Mouse (Mus musculus) forebrain, embryonic 14.5 days (tissue): ENCODE measurements around the gene Cdc42se2. TPM values are rescaled to one million over a fixed set of nuclear protein-coding genes. Genes with fewer than 3 reads are reported as not detected.

Experiments used
- ATAC-seq: fragments of 200-750 bp; cut with Nextera tagmentation; 2 replicates; pipeline ENCODE4 v1.8.0; 2017; ENCODE audit warnings: mild to moderate bottlenecking, moderate library complexity
- DNase-seq: peaks from one replicate; pipeline ENCODE4 v3.0.0-alpha.2; 2015; ENCODE audit warnings: low spot score
- H3K27ac ChIP-seq: fragments of 300-500 bp; sonication (generic); 2 replicates; pipeline ENCODE4 v1.5.1; 2014; ENCODE audit warnings: low read depth, mild to moderate bottlenecking, control low read depth, low read length, moderate library complexity
- H3K27me3 ChIP-seq: fragments of 300-500 bp; sonication (generic); replicated peaks from 2 replicates; pipeline ENCODE4 v1.6.1; 2014; ENCODE audit warnings: low read length, control low read depth, mixed read lengths; ENCODE audit not compliant: control insufficient read depth, insufficient read depth
- H3K36me3 ChIP-seq: fragments of 300-500 bp; sonication (generic); 2 replicates; pipeline ENCODE4 v1.6.1; 2014; ENCODE audit warnings: low read length, control low read depth; ENCODE audit not compliant: control insufficient read depth, insufficient read depth
- H3K4me1 ChIP-seq: fragments of 300-500 bp; sonication (generic); 2 replicates; pipeline ENCODE4 v1.6.1; 2014; ENCODE audit warnings: antibody characterized with exemption, low read length, control low read depth; ENCODE audit not compliant: control insufficient read depth, insufficient read depth
- H3K4me2 ChIP-seq: fragments of 300-500 bp; sonication (generic); 2 replicates; pipeline ENCODE4 v1.6.1; 2014; ENCODE audit warnings: mild to moderate bottlenecking, control low read depth, low read length
- H3K4me3 ChIP-seq: fragments of 300-500 bp; sonication (generic); 2 replicates; pipeline ENCODE4 v1.5.1; 2014; ENCODE audit warnings: low read depth, low read length, control low read depth
- H3K9ac ChIP-seq: fragments of 300-500 bp; sonication (generic); 2 replicates; pipeline ENCODE4 v1.6.1; 2014; ENCODE audit warnings: mild to moderate bottlenecking, low read length, control low read depth, moderate library complexity
- H3K9me3 ChIP-seq: fragments of 300-500 bp; sonication (generic); replicated peaks from 2 replicates; pipeline ENCODE4 v1.6.1; 2016; ENCODE audit warnings: low read length, control low read depth, mixed read lengths; ENCODE audit not compliant: control insufficient read depth
- WGBS: fragments of 180-500 bp; shearing (Covaris S2); extraction: QIAGEN DNeasy Blood & Tissue Kit; methylation state at CpG from one replicate; pipeline ENCODE4 v1.1.7; 2014; 5-methylcytosine and 5-hydroxymethylcytosine counted together
- polyA plus RNA-seq: library from polyadenylated mRNA; unstranded; fragments of >200 nt; fragmentation: Nextera tagmentation; extraction: Ambion mirVana; gene quantifications from 2 replicates; pipeline ENCODE4 v1.2.1, GENCODE M21; 2014

The Cdc42se2 gene
- polyA plus RNA-seq, 1 experiment from 2014 or later, result 226 TPM

DNA sequence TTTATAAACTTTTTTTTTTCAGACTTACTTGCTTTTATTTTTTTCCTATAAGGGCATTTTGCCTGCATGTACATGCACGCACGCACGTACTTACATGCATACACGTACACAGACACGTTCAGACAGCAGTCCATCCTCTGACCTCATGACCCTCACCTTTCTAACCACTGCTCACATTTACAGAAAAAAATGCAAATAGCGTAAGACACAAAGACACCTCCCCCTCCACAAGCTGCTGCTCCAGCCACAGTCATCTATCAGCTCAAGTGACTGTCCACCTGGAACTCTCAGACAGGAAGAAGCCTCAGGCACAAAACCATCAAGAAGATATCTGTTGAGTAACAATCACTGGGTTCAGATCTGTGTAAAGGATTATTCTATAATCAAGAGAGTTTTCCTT is 5.2 kb downstream of the Cdc42se2 start:
- no peak overlapping the region for H3K27ac ChIP-seq
- H3K4me3 ChIP-seq, result no peak overlapping the region
- H3K36me3 ChIP-seq, result no peaks in the 10 kb centered on the region
- no peaks in the 10 kb centered on the region for H3K9me3 ChIP-seq
- H3K4me1 ChIP-seq, result peaks cover 9% of the 10 kb centered on the region; the same call in 1 of the 2 replicates
- ATAC-seq, result no peak
- H3K4me2 ChIP-seq, result no peak overlapping the region
- H3K27me3 ChIP-seq, result no peaks in the 10 kb centered on the region
- no peak for DNase-seq
- H3K9ac ChIP-seq, result no peak overlapping the region
- WGBS, result 94% methylated on average over 6 of the region's 6 CpGs

DNA sequence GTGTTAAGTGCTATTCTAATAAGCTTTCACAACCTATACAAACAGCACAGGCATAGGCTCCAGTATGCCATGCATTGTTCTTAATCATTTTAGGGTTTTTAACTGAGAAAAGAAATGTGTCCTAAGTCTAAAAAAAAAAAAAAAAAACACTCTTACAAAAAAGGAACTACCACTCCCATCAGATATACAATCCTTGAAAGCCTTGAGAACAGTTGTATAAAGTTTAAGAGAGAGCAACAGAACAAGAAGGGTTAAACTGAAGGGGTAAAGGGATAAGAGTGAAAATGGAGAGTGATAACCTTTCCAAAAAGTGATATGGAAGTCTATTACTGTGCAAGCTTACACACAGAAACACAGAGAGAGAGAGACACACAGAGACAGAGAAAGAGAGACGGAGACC is 7.5 kb downstream of the Cdc42se2 start:
- peaks cover 3% of the 10 kb centered on the region; the same call in 1 of the 2 replicates for H3K4me1 ChIP-seq
- ATAC-seq (no peak), DNase-seq (no peak)
- H3K27me3 ChIP-seq, result no peaks in the 10 kb centered on the region
- WGBS, result 83% methylated on average over 1 of the region's 1 CpGs
- H3K4me2 ChIP-seq, result no peak overlapping the region
- H3K36me3 ChIP-seq, result no peaks in the 10 kb centered on the region
- H3K27ac ChIP-seq, result no peak overlapping the region
- H3K9ac ChIP-seq, result no peak overlapping the region
- no peak overlapping the region for H3K4me3 ChIP-seq
- no peaks in the 10 kb centered on the region for H3K9me3 ChIP-seq

DNA sequence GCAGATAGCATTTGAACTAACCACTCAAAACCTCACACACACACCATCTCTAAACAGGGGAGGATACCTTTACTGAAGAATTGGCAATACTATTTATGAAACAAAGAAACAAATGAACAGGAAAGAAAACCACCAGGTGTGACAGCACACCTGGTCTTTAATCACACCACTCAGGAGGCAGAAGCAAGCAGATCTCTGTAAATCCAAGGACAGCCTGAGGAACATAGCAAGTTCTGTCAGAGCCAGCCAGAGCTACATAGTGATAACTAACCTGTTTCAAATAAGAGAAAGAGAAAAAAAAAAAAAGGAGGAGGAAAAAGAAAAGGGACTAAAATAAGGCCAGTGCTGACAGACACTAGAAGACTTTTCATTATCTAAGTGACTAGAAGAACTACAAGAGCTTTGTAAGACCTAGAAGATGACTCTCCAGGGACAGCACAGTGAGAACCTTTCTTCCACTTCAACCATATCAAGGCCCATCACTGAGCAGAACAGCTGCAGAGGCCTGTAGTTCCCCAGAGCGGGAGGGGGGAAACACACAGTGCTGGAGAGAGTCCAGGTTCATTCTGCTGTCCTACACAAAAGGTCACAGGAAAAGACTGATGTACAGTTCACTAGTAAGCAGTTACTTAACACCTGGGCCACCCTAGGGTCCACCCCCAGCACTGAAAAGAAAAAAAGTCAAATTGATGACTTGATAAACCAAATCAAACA is 9.2 kb downstream of the Cdc42se2 start:
- no peak overlapping the region for H3K9ac ChIP-seq
- no peaks in the 10 kb centered on the region for H3K9me3 ChIP-seq
- no peak overlapping the region for H3K4me3 ChIP-seq
- H3K36me3 ChIP-seq, result no peaks in the 10 kb centered on the region
- WGBS, result 59% methylated on average over 1 of the region's 1 CpGs
- no peak for ATAC-seq
- DNase-seq, result no peak
- H3K27me3 ChIP-seq, result no peaks in the 10 kb centered on the region
- no peak overlapping the region for H3K27ac ChIP-seq
- H3K4me1 ChIP-seq, result no peaks in the 10 kb centered on the region
- no peak overlapping the region for H3K4me2 ChIP-seq

DNA sequence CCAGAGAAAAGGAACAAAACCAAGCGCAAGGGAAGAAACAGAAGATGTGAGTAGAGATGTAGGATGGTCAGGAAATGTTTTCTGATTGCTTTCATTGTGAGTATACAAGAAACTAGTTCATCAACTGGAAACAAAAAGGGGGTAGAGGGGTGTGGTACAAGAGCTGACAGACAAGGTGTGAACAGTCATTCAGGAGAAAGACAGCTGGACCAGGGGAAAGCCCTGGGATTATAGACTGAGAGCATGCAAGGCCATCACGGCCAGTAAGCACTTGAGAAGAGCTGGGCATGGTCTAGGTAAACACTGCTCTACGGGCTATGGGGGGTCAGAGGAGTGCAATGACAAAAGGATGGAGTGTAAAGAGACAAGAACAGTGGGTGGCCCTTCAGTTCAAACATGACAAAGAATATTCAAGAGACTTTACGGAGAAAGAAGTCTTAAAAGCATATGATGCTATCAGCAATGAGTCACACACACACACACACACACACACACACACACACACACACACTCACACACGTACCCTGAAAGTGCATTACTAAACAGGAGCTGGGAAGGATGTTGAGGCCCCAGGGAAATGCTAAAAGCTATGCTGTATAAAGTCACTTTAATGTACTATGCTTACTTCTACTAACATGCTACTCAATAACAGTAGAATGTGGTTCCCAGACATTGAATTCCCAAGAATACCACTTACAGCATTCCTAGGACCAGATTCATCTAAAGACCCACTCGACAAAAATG is 9.9 kb downstream of the Cdc42se2 start:
- ATAC-seq, result no peak
- Histone ChIP-seq H3K36me3 (no peaks in the 10 kb centered on the region), H3K27ac (no peak overlapping the region), H3K4me3 (no peak overlapping the region), H3K9me3 (no peaks in the 10 kb centered on the region), H3K9ac (no peak overlapping the region), H3K4me2 (no peak overlapping the region), H3K4me1 (no peaks in the 10 kb centered on the region), H3K27me3 (no peaks in the 10 kb centered on the region)
- DNase-seq, result no peak
- 77% methylated on average over 6 of the region's 6 CpGs for WGBS

DNA sequence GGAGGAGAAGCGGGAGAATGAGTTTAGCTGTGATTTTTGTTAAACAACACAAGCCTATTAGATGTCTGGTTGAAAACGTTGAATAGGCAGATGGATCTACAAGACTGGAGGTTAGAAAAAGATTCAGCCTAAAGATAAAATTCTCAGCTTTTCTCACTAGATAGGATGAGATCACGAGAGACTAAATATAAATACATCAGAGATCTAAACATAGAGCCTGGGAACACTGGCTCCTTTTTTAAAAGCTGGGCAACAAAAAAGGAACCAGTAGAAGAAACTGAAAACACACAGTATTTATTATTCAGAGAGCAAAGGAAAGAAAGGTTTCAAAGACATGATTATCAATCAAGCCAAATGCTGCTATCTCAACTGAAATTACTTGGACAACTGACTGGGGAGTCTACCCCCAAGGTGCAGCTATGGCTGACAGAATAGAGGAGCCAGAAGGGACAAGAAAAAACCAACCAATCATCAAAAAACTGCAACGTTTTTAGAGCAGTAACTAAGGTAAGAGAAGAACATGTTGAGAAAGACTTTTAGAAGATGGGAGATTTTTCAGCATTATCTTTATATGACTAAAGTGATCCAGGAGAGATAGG is 10.6 kb downstream of the Cdc42se2 start:
- Histone ChIP-seq H3K4me1 (no peaks in the 10 kb centered on the region), H3K27ac (no peak overlapping the region), H3K36me3 (no peaks in the 10 kb centered on the region), H3K9ac (no peak overlapping the region), H3K4me3 (no peak overlapping the region), H3K9me3 (no peaks in the 10 kb centered on the region), H3K4me2 (no peak overlapping the region), H3K27me3 (no peaks in the 10 kb centered on the region)
- WGBS, result 84% methylated on average over 4 of the region's 4 CpGs
- no peak for ATAC-seq
- DNase-seq, result no peak

DNA sequence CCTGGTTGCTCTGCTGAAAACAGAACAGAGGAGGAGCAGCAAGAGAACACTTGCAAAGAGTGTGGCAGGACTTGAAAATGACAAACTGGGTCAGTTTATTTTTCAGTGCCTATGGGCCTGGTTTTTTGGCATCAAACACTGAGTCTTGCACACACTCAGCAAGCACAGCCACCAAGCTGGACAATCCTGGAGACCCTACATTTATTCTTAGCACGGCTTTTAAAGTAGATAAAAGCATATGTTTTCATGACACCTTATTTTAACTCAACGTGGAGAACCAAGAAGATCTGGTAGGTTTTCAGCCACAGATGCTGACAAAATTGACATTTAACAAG is 11.1 kb downstream of the Cdc42se2 start:
- DNase-seq (no peak), ATAC-seq (no peak)
- WGBS, result 90% methylated on average over 2 of the region's 2 CpGs
- H3K27ac ChIP-seq, result no peak overlapping the region
- H3K4me2 ChIP-seq, result no peak overlapping the region
- H3K27me3 ChIP-seq, result no peaks in the 10 kb centered on the region
- no peak overlapping the region for H3K9ac ChIP-seq
- H3K4me1 ChIP-seq, result no peaks in the 10 kb centered on the region
- no peak overlapping the region for H3K4me3 ChIP-seq
- no peaks in the 10 kb centered on the region for H3K36me3 ChIP-seq
- H3K9me3 ChIP-seq, result no peaks in the 10 kb centered on the region

DNA sequence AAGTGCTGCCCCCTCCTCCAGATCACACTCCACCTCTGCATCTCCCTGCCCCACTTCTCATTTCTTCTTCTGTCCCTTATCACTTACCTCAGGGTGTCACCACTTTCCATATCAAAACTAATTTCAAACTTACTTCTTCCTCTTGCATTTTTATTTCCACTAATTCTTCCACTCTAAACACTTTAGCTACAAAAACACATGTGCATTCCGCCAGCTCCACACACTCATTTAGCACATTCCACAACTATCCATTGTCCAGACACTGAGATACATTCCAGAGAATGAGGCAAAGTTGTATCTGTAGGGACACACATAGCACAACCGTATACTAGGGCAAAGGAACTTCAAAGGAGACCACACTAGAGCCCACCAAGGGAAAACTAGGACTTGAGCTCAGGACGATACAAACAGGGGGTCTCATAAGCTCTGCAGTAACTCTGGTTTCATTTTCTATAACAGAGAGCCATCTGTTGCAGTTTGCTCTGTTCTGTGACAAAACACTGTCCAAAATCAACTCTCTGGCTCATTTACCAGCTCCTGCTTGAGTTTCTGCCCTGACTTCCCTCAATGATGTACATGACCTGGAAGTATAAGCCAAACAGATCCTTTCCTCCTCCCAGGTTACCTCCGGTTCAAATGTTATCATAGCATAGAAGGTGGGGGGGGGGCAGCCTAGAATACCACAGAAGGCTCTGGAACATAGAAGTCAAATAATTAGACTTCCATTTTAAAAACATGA is 11.7 kb downstream of the Cdc42se2 start:
- Histone ChIP-seq H3K27ac (no peak overlapping the region), H3K9me3 (no peaks in the 10 kb centered on the region), H3K9ac (no peak overlapping the region), H3K4me2 (no peak overlapping the region), H3K4me3 (no peak overlapping the region), H3K27me3 (no peaks in the 10 kb centered on the region), H3K4me1 (no peaks in the 10 kb centered on the region), H3K36me3 (no peaks in the 10 kb centered on the region)
- no peak for ATAC-seq
- 90% methylated on average over 4 of the region's 4 CpGs for whole genome bisulfite sequencing
- no peak for DNase-seq

DNA sequence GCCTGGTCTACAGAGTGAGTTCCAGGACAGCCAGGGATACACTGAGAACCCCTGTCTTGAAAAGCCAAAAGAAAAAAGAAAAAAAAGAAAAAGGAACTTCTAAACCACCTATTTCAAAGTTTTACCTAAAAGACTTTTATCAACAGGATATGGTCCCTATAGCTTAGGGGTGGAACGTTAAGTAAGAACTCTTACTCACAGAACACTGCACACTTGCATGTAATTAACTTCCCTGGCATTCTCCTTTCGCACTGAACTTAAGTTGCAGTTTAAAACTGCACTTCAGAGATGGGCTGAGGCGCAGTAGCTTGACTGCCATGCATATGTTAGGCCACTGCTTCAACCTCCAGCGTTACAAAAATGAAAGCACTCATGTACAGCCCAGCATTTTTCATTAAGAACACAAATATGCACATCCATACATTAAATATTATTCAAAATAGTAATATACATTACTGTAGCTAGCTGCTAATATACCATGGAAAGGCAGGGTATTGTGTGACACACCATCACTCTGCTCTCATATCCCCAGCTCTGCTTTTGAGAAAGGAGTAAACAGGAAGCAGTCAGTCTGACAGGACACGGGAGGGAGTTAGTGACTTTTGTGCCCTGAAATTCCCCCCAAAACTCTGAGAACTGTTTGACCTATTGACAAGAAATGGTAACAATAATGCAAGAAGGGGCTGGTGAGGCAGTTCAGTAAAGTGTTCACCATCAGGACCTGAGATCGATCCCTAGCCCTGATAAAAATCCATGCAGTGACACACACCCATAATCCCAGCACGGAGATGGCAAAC is 13.0 kb downstream of the Cdc42se2 start:
- no peaks in the 10 kb centered on the region for H3K27me3 ChIP-seq
- H3K9ac ChIP-seq, result no peak overlapping the region
- no peak for DNase-seq
- no peak overlapping the region for H3K4me3 ChIP-seq
- H3K4me1 ChIP-seq, result peaks cover 2% of the 10 kb centered on the region; the same call in 1 of the 2 replicates
- no peak overlapping the region for H3K27ac ChIP-seq
- H3K9me3 ChIP-seq, result no peaks in the 10 kb centered on the region
- WGBS, result 81% methylated on average over 7 of the region's 7 CpGs
- no peak overlapping the region for H3K4me2 ChIP-seq
- H3K36me3 ChIP-seq, result no peaks in the 10 kb centered on the region
- ATAC-seq, result no peak
